Mouse (Mus musculus) embryonic fibroblast, embryonic 13.5 days (primary cell): ENCODE data around the gene Ttll2. TPM values are rescaled to one million over a fixed set of nuclear protein-coding genes. Genes with fewer than 3 reads are reported as not detected.
"Not testable (repeated sequence)": the region's sequence is repeated elsewhere in the genome, so short reads cannot be mapped to it uniquely, and the experiment has no call there.

Source experiments
- H3K27ac ChIP-seq: 2 replicates; pipeline ENCODE4 v1.5.1; 2012; ENCODE audit warnings: low read length, control low read depth, inconsistent platforms; ENCODE audit not compliant: insufficient read depth
- H3K4me1 ChIP-seq: 2 replicates; pipeline ENCODE4 v1.6.1; 2011; ENCODE audit warnings: low read length; ENCODE audit not compliant: control insufficient read depth, insufficient read depth
- H3K4me3 ChIP-seq: 2 replicates; pipeline ENCODE4 v1.5.1; 2011; ENCODE audit warnings: mild to moderate bottlenecking, control low read depth, low read length; ENCODE audit not compliant: insufficient read depth
- polyA plus RNA-seq: library from polyadenylated mRNA; stranded (reverse); fragments of >200 nt; gene quantifications from 2 replicates; pipeline ENCODE4 v1.2.4, GENCODE M21; 2011; ENCODE audit warnings: low read depth; ENCODE audit not compliant: missing spikeins, insufficient read length

The Ttll2 gene
- polyA plus RNA-seq, 1 experiment: not detected

DNA sequence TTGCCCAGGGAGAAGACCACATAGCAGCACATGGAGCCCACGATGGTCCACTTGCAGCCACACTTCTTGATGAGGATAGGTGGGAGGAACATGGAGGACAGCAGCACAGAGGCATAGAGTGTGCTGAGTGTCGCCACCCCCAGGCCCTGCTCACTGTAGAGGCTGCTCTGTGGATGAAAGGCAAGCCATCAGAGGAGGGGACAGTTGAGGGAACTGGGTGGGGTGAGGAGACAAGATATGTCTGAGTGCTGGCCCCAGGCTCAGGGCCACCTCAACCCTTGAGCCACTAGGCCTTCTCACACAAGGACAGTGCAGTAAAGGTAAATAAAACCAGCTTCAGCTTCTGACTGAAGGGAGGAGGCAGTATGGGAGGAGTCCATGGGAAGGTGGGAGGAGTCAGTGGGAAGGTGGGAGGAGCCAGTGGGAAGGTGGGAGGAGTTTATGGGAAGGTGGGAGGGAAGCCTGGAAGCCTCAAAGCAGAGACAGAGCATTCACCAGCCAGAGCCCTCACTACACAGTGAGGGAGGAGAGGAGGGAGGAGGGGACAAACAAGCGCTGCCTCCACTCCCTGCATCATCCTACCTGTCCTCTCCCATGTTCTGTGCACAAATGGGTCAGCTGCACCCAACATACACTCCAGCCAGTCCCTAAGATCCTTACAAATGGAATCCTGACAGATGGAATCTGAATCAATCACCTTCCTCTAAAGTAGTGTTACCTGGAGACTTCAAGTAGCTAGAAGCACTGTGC is 24.6 kb upstream of the Ttll2 start:
- H3K4me3 ChIP-seq, H3K4me1 ChIP-seq, H3K27ac ChIP-seq: not testable (repeated sequence)

DNA sequence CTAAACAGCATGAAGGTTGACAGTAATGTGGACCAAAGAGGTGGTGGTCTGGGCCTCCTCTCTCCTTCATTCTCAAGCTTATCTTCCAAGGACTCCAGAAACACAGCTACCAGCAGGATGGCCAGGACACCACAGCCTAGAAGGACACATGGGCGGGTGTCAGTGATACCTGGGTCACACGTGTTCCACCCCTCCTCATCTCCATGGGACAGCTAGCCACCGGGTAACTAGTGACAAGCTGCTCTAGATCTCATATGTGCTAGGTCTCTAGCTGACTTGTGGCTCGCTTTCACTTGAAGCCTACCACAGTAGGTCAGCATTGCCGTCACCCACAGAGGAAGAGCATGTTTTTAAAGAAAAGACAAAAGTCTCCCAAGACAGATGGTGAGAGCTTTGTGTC is 19.4 kb upstream of the Ttll2 start, which contains the start of gene Gm49630:
Gene Gm49630, minus strand, starts transcription at position 101 of the 400 bp plus-strand sequence.
- H3K4me3 ChIP-seq, H3K27ac ChIP-seq, H3K4me1 ChIP-seq: not testable (repeated sequence)

DNA sequence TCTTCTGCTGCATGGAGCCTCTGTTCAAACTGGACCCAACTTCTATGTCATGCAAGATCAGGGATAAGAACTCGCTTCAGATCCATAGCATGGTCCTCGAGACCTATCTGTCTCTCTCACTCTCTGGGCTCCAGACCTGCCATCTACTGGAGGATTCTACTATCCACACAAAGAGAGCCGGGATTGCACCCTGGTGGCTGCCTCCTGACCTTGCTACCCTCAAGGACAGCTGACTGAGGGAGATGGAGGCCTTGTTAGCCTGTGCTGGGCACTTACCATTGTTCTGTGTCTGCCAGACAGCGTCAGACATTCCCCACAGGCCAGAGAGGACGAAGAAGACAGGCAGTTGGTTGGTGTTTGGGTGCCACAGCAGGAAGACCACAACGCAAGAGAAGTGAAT is 16.9 kb upstream of the Ttll2 start:
- H3K4me3 ChIP-seq, H3K27ac ChIP-seq, H3K4me1 ChIP-seq: not testable (repeated sequence)

DNA sequence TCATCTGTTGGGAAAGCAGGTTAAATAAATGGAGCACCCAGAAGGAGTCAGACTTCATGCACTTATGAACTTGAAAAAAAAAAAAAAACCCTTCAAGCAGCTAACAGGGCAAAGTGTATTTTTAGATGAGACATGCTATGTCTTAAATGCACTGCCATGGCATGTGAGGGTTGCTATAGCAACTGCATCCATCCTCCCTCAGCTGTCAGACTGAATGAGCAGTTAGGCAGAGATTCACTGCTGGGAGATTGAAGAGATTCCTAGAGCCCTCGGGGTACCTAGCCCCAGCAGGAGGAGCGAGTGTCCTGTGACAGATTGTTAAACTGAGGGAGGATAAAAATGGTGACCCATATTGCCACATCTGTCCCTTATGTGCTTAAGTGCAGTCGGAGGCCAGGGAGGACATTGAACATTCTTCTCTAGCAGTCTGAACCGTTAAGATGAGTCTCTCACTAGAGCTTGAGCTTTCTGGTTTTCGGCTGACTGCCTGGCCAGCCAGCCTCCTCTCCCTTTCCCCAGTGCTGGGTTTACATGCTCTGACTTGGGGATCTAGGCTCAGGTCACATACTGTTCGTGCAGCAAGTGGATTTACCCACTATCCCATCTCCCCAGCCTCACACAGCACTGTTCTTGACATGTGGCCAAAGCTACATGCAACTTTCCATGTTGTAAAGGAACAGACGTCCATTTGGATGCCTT is 14.3 kb upstream of the Ttll2 start:
- H3K4me1 ChIP-seq, H3K27ac ChIP-seq, H3K4me3 ChIP-seq: not testable (repeated sequence)

DNA sequence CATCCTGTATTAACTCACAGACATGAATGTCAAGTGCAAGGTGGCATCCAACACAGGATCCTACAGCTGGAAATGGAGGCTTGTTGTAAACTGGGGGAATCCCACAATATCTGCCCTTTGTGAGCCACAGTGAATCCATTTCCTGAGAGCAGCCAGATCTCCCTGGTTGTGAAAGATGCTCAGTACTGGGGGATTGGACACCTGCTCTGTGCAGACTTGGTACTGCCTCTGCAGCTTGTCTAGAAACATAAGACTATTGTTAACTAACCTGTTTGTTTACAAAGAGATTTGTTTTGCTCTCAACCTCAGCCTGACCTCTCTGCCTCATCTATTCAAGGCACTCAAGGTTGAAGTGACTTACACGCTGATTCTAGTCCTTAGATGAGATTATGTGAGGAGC is 13.8 kb upstream of the Ttll2 start:
- not testable (repeated sequence) for H3K27ac ChIP-seq

DNA sequence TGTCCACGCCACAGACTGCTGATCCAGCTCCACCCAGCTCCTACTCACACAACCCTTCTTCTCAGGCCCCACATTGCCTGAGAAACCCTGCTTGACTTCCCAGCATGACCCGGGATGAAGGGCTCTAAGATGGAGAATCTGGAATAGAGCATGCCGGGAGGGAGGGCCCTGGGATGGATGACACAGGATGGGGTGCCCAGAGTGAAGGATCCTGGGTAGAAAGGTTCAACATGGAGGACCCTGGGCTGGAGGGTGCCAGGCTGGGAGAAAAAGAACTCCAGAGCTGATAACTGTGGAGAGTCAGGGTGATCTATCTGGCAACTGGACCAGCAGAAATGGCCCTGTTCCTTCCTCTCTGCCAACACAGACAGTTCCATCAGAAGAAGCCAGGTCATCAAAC is 13.1 kb upstream of the Ttll2 start:
- H3K27ac ChIP-seq, H3K4me3 ChIP-seq, H3K4me1 ChIP-seq: not testable (repeated sequence)

More for the DNA sequence above, 13.8 kb upstream of the Ttll2 start:
- H3K4me3 ChIP-seq, H3K4me1 ChIP-seq: not testable (repeated sequence)

DNA sequence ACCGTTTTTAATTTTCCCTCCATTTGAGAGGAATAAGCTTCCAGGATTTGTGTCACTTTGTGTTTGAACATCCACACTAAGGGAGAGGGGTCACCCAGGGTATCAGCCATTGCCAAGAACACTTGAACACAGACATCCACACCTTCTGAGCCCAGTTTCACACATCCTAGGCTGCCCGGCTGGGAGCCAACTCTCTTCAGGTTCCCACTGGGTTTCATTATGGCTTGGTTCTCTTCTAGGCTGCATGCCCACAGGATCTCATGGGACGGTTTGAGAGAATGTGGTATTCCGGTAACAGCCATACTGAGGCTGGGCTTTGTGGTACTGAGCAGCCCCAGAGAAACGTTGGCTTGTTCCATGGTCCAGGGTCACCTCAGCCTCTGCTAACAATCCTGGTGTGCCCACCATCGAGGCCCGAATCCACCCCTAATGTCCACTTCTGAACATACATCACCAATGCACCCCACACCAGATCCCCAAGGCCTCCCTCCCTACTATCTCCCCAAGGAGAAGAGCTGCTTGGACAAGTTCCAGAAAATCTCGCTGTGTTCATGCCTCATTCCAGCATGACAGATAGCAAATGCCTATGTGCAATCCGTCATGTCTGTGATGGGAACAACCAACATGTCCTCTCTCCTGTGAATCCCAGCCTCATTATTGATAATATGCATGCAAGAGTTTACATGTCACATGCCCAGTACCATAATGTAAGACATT is 8.4 kb upstream of the Ttll2 start:
- not testable (repeated sequence) for H3K4me1 ChIP-seq, H3K4me3 ChIP-seq, H3K27ac ChIP-seq

DNA sequence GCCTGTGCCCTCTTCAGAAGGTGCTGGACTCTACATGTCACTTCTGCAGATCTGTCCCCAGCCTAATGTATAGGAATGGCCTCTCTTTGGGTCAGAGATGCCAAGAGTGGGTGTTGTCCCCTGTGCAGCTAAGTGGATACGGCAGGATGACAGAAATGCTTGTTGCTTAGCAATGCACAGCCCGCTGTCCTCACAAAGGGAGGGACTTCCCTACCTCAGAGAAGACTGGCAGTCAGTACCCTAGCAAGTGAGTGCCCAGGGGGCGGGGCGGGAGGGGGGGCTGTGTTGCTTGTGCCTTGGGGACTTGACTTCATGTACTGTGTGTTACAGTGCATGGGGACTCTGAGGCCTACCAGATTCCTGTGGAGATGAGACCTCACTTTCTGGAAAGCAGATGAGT is 7.3 kb upstream of the Ttll2 start:
- not testable (repeated sequence) for H3K4me3 ChIP-seq, H3K27ac ChIP-seq, H3K4me1 ChIP-seq

DNA sequence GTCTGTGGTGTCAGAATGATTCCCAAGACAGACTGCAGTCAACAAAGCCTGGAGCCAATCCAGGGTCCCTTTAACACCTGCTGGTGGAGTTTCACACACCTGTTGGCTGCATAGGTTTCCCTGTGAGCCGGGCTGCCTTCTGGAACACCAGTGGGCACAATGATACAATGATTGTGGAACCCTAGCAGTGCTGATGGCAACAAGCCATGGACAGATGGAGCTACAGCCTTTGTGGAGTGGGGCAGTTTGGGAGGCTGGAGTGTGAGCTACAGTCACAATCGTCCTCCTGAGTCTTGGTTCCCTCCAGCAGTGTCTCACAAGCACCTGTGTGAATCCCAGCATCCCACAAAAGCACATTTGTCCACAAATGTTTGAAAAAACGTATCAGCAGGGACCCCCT is 3.7 kb downstream of the Ttll2 start:
- not testable (repeated sequence) for H3K27ac ChIP-seq, H3K4me3 ChIP-seq

DNA sequence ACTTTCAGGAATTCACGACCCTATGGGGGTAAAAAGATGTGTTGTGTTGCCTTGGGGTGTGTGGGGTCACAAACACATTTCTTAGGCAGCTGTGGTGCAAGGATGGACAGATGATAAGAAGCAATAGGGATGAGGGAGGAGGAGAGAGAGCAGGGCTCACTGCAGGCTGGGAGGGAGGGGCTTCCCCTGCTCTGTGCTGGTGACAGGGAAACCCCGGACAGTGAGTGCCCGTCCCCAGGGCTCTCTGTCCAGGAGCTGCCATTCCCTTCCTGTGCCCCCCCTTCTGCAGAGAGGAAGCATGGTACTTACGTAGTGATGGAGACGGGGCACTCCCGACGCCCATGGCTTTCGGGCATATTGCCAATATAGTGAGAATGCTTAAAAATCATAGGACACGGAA is 15.1 kb downstream of the Ttll2 start:
- H3K4me1 ChIP-seq, H3K4me3 ChIP-seq, H3K27ac ChIP-seq: not testable (repeated sequence)

More for the DNA sequence above, 3.7 kb downstream of the Ttll2 start:
- H3K4me1 ChIP-seq: not testable (repeated sequence)

DNA sequence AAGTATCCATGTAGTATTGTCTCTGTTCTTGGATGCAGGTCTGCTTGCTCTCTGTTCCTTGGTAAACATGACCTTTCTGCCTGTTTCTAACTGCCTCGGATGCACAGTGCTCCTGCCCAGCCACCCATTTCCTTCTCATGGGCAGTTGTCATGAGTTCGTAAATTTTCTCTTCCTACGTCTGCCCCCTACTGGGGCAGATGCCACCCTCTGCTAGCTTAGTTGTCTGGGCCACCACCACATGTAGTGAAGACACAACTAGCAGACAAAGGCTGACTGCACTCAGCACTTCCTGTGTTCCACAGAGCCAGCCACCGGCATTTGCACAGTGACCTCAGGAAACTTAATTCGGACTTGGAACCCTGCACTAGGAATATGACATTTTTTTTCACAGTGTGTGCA is 19.8 kb downstream of the Ttll2 start:
- not testable (repeated sequence) for H3K27ac ChIP-seq, H3K4me3 ChIP-seq, H3K4me1 ChIP-seq

DNA sequence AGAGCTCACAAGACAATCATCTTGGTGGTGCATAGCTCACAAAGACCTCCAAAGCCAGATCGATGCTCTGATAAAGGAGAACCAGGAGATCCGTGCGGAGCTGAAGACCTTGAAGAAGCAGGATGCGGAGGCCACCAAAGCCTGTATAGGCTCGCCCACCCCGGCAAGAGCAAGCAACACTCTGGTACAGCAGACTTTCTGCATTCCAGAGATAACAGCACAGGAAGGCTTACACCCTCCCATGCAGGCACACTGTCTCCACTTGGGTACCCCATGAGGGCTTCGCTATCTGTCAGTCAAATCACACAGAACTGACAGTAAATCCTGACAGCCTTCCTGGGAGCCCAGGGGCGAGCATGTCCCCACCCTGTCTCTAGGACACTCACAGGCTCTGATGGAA is 26.1 kb downstream of the Ttll2 start:
- not testable (repeated sequence) for H3K4me3 ChIP-seq, H3K4me1 ChIP-seq, H3K27ac ChIP-seq

DNA sequence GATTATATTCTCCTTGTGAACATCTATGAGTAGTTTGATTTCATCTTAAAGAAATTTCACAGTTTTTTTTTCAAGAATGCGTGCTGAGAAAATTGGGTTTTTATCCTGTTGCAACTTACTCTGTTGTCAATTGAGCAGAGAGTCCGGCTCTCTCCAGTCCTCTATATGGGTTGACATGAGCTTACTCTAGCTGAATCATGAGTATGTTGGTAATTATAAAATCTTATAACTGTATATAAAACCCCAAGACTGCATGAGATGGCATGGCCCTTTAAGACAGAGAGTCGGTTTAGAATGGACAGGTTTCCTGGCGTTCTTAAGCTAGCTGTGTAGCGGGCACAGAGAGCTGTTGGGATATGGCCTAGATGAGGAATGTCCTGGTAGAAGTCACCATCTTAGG is 28.1 kb downstream of the Ttll2 start, which contains the start of gene Tcp10a:
Gene Tcp10a, plus strand, starts transcription at position 301 of the 400 bp plus-strand sequence.
- not testable (repeated sequence) for H3K4me1 ChIP-seq, H3K4me3 ChIP-seq, H3K27ac ChIP-seq

DNA sequence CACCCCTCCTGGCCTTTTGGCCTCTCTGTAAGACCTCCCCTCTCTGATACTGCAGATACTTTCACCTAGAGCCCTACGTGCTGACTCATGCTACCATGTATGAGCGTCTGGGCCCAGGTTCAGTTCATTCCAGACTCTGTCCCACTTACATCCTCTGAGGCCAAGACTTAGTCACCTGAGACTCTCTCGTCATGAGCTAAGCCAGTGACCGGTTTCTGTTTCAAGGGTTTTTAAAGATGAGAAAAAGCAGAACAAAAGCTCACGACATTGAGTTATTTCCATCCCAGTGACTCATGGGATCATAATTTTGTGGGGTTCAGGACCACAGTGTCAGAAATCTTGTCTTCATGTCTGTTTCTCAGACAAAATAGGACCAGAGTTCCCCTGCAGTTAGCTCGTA is 32.7 kb downstream of the Ttll2 start:
- H3K4me1 ChIP-seq, H3K27ac ChIP-seq, H3K4me3 ChIP-seq: not testable (repeated sequence)

DNA sequence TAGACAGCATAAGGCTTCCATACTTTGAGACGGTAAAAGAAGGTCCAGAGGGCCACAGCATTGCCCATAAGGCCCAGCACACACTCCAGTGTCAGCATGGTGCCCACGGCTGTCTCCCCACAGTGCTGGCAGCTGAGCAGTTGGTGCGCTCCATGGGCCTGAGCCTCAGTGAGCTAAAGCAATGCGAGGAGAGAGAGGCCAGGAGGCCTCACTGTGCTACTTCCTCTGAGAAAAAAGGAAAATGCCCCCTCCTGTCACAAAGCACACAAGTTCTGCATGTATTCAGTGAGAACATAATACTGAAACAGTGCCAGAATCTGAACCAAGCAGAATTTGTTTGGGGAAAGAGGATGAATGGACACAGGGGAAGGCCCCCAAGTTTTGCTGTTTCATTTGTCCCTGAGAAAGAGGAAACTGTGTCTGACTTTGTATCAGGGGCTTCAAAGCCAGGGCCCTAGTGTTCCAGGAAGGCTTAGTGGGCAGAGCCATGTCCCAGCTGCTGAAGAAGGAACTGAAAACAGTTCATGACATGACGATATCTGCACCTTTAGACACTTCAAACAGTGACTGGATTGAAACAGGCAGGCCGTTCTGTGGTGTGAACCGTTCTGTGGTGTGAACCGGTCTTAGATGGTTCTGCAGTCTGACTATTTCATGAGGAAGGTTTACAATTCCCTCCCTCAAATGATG is 36.7 kb downstream of the Ttll2 start:
- H3K27ac ChIP-seq, H3K4me1 ChIP-seq, H3K4me3 ChIP-seq: not testable (repeated sequence)
